Mouse (Mus musculus) frontal cortex, adult (tissue): ENCODE data around the gene Bsdc1.
"Not testable (repeated sequence)": the region's sequence is repeated elsewhere in the genome, so short reads cannot be mapped to it uniquely, and the experiment has no call there.

ENCODE experiments used
- ATAC-seq: cut with Nextera tagmentation; 2 replicates; pipeline ENCODE4 v1.9.2; 2017; ENCODE audit warnings: mild to moderate bottlenecking, moderate library complexity, mixed read lengths; ENCODE audit not compliant: low TSS enrichment

The Bsdc1 gene

GRCm38 (mm10) chr4:129513086-129513767 is 51.8 kb downstream of the Bsdc1 start, which contains the start of gene Marcksl1:
Marcksl1 (plus strand) TSS chr4:129513581.
- ATAC-seq = no peak

- ATAC-seq = no peak
Observed at GRCm38 (mm10) chr4:129513891-129514290, 52.5 kb downstream of the Bsdc1 start.

DNA sequence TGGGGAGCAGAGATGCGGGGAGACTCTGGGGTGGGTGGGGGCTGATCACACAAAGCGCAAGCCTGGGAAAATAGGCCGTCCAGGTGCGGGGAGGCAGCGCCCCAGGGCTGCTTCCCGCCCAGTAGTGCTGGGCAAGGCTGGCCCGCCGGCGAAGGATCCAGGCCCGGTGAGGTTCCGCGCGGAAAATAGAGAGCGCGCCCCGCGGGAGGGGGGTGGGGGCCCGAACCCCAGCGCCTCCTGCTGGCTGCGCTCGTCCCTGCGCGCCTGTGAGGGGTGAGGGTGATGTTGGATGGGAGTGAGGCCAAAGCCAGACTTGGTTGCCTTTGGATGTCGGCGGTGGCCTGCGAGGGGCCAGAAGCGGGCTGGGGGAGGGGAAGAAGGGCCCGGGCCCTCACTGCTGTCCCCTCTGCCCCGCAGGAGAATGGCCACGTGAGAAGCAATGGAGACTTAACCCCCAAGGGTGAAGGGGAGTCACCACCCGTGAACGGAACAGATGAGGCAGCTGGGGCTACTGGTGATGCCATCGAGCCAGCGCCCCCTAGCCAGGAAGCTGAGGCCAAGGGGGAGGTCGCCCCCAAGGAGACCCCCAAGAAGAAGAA is 53.0 kb downstream of the Bsdc1 start:
- no peak for ATAC-seq

DNA sequence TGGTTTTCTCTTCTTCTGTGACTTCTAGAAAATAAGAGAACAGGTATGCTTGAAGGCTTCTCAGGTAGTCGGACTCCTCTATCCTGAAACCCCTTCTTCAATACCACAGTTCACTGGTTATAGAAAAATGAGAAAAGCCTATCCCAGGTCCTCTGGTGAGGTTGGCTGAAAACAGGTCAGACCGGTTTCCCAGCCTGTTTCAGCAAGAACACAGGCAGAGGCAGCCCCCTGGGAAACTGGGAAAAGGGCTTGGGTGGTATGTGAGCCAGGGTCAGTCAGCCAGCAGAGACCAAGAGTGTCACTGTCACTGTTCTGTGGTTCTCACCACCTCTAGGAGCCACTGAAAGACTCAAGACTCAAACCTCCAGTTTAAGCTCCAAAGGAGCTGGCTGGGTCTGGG is 55.5 kb downstream of the Bsdc1 start:
- ATAC-seq = no peak

DNA sequence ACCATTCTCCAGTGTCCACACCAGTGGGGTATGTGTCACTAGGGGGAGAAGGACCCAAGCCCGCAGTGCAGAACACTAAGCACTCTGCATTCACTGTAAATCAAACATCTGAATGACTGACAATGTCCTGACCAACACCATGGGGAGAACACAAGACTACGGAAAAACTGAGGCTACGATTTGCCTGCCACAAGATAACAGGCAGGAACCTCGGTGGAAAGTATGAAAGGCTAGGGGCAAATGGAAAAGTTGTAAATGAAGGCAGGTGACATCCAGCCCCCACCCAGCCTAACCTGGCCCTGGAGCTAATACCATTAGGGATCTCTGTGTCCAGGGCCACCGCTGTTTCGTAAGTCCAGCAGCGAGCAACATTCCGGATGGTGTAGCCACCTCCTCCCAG is 57.1 kb downstream of the Bsdc1 start:
- no peak for ATAC-seq

DNA sequence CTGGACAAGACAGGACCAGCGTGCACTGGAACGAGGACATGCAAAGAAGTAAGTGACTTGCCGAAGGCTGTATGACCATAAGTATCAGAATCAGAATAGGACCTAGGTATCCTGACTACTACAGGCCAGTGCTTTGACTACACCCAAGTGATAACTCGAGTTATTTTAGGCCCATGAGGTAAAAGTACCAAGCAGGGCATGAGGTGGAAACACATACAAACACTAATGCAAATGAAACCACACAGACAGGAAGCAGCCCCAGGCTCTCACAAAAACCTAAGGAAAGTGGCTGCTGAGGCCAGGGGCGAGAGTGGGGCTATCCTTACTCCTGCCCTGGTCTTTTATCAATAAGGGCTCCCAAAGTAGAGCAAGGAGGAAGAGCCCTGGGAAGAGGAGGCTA is 64.0 kb downstream of the Bsdc1 start:
- no peak for ATAC-seq

- ATAC-seq = no peak
Observed at GRCm38 (mm10) chr4:129525889-129526288, 64.5 kb downstream of the Bsdc1 start.

DNA sequence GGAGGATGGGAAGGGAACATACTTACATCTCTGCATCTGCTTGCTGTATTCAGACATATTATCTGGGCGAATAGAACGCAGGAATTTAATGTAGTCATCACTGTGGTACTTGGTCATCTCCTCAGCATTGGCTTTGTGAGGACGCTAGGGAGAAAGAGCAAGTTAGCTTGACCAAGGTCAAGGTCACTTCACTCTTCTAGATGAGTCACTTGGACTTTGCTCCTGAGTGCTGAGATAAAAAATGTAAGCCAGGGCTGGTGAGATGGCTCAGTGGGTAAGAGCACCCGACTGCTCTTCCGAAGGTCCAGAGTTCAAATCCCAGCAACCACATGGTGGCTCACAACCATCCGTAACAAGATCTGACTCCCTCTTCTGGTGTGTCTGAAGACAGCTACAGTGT is 67.5 kb downstream of the Bsdc1 start:
- ATAC-seq = not testable (repeated sequence)
